Mouse (Mus musculus) lung, postnatal 0 days (tissue): ENCODE measurements at regions not wholly inside any gene's neighbourhood (a gene's known extent, or its start where the extent isn't known, plus 50 kb on each side); places are given as distances from the start of the nearest gene placed in this dataset.

Source experiments
- CTCF ChIP-seq: IDR thresholded peaks from 2 replicates; pipeline ENCODE4 v1.5.1; 2016; ENCODE audit warnings: antibody characterized with exemption, mild to moderate bottlenecking
- EP300 ChIP-seq: IDR thresholded peaks from 2 replicates; pipeline ENCODE4 v1.6.1; 2016; ENCODE audit warnings: antibody characterized with exemption, mild to moderate bottlenecking, control low read depth

GRCm38 (mm10) chr15:36389775-36390174 is 617.8 kb downstream of the Zfp706 start:
- no peak for TF ChIP-seq EP300
- no peak for TF ChIP-seq CTCF
